Comparison of ENCODE assay signal across 16 mouse cellular contexts in genomic region chr2:33979276-33979675, GRCm38 (mm10).
A peak's percentile ranks its signal among the peaks of the same experiment; 100 is the strongest.
DNase-seq lines count a peak whose midpoint lies in the region; ATAC-seq and TF ChIP-seq lines count a peak whose summit lies in the region.
"Had no signal": no experiment of that assay in that cellular context is flagged by ENCODE, and none has a peak within 500 bp of the region (broad histone marks: within the 10 kb centered on the region; RNA-seq: fewer than 3 reads in every experiment).

No protein-coding gene starts in this region.

- no peaks in the 10 kb centered on the region for H3K4me1 ChIP-seq in intestine, postnatal 0 days (replicated peaks; ENCODE audit: control insufficient read depth, insufficient read depth, low read length)
- H3K4me1 ChIP-seq in intestine, embryonic 15.5 days (replicated peaks) = no peaks in the 10 kb centered on the region
- no peaks in the 10 kb centered on the region for H3K4me1 ChIP-seq in lung, postnatal 0 days (ENCODE audit: insufficient read depth, low read depth, low read length)
- no peaks in the 10 kb centered on the region for H3K4me1 ChIP-seq in ES-Bruce4 (ENCODE audit: control insufficient read depth, insufficient read depth, low read length)
- no peaks in the 10 kb centered on the region for H3K4me1 ChIP-seq in cortical plate, adult 2 months (ENCODE audit: control insufficient read depth, insufficient read depth, low read length)
- H3K4me1 ChIP-seq: heart, embryonic 13.5 days had no signal

- DNase-seq in lung, postnatal 0 days (ENCODE audit: low spot score) = no peak
- no peak for DNase-seq in lung, adult 18-20 months
- DNase-seq: adrenal gland, postnatal 25 days; gastrocnemius, postnatal 10 days; kidney, adult 8-10 months; midbrain, embryonic 14.5 days had no signal

- H3K9me3 ChIP-seq in intestine, postnatal 0 days (ENCODE audit: control insufficient read depth) = no peaks in the 10 kb centered on the region
- H3K9me3 ChIP-seq in intestine, embryonic 15.5 days = no peaks in the 10 kb centered on the region
- H3K9me3 ChIP-seq in lung, postnatal 0 days (ENCODE audit: low read length) = no peaks in the 10 kb centered on the region
- no peaks in the 10 kb centered on the region for H3K9me3 ChIP-seq in ES-Bruce4 (replicated peaks; ENCODE audit: control insufficient read depth, insufficient read depth, low read length, poor library complexity, severe bottlenecking)
- H3K9me3 ChIP-seq: heart, embryonic 13.5 days; hindbrain, embryonic 12.5 days; neural tube, embryonic 12.5 days had no signal

- TF ChIP-seq POLR2A in ES-Bruce4 (IDR thresholded peaks at IDR 0.05; ENCODE audit: insufficient read depth, low read length) = no peak
- TF ChIP-seq POLR2A in cortical plate, adult 2 months (IDR thresholded peaks at IDR 0.05; ENCODE audit: extremely low read depth, insufficient read depth, low read length) = no peak

- TF ChIP-seq CTCF in intestine, postnatal 0 days (IDR thresholded peaks at IDR 0.05; ENCODE audit: low read depth) = peak; percentile 35
- peak; percentile 35; the same call in 1 of the 2 replicates for TF ChIP-seq CTCF in lung, postnatal 0 days (IDR thresholded peaks at IDR 0.05)
- peak; percentile 60 for TF ChIP-seq CTCF in ES-Bruce4 (IDR thresholded peaks at IDR 0.05; ENCODE audit: low read depth, low read length)
- TF ChIP-seq CTCF in cortical plate, adult 2 months (IDR thresholded peaks at IDR 0.05; ENCODE audit: extremely low read depth, insufficient read depth, low read length) = 0 out of 2 replicates have a peak, but pooled peaks have one; percentile 13

- H3K27me3 ChIP-seq in intestine, postnatal 0 days (replicated peaks; ENCODE audit: control insufficient read depth, insufficient read depth, low read length) = no peaks in the 10 kb centered on the region
- no peaks in the 10 kb centered on the region for H3K27me3 ChIP-seq in intestine, embryonic 15.5 days (replicated peaks)
- no peaks in the 10 kb centered on the region for H3K27me3 ChIP-seq in lung, postnatal 0 days (replicated peaks; ENCODE audit: insufficient read depth, low read length)
- no peaks in the 10 kb centered on the region for H3K27me3 ChIP-seq in ES-Bruce4 (ENCODE audit: control insufficient read depth, insufficient read depth, low read length, poor library complexity, severe bottlenecking)
- H3K27me3 ChIP-seq: hindbrain, embryonic 12.5 days; neural tube, embryonic 12.5 days had no signal

- H3K36me3 ChIP-seq in intestine, postnatal 0 days (ENCODE audit: control insufficient read depth, insufficient read depth) = no peaks in the 10 kb centered on the region
- no peaks in the 10 kb centered on the region for H3K36me3 ChIP-seq in intestine, embryonic 15.5 days
- no peaks in the 10 kb centered on the region for H3K36me3 ChIP-seq in lung, postnatal 0 days (ENCODE audit: insufficient read depth, low read length)
- no peaks in the 10 kb centered on the region for H3K36me3 ChIP-seq in ES-Bruce4 (ENCODE audit: control insufficient read depth, insufficient read depth, low read length, poor library complexity, severe bottlenecking)
- H3K36me3 ChIP-seq: heart, embryonic 13.5 days; hindbrain, embryonic 12.5 days; neural tube, embryonic 12.5 days had no signal

- no peak for TF ChIP-seq EP300 in lung, postnatal 0 days (IDR thresholded peaks at IDR 0.05)
- no peak for TF ChIP-seq EP300 in ES-Bruce4 (IDR thresholded peaks at IDR 0.05; ENCODE audit: insufficient read depth, low read depth, low read length)

- H3K4me2 ChIP-seq in intestine, postnatal 0 days (replicated peaks; ENCODE audit: low read depth) = no peak overlapping the region
- no peak overlapping the region for H3K4me2 ChIP-seq in intestine, embryonic 15.5 days (replicated peaks)
- no peak overlapping the region for H3K4me2 ChIP-seq in lung, postnatal 0 days (replicated peaks; ENCODE audit: low read depth, low read length)
- H3K4me2 ChIP-seq: heart, embryonic 13.5 days; hindbrain, embryonic 12.5 days; neural tube, embryonic 12.5 days had no signal

- no peak overlapping the region for H3K9ac ChIP-seq in intestine, postnatal 0 days (ENCODE audit: low read depth, low read length)
- H3K9ac ChIP-seq in intestine, embryonic 15.5 days = no peak overlapping the region
- no peak overlapping the region for H3K9ac ChIP-seq in lung, postnatal 0 days (replicated peaks; ENCODE audit: low read depth)
- no peak overlapping the region for H3K9ac ChIP-seq in ES-Bruce4 (ENCODE audit: low read depth, poor library complexity, severe bottlenecking)
- H3K9ac ChIP-seq: heart, embryonic 13.5 days; hindbrain, embryonic 12.5 days; neural tube, embryonic 12.5 days had no signal

- no peak overlapping the region for H3K4me3 ChIP-seq in intestine, postnatal 0 days (ENCODE audit: low read depth, low read length)
- H3K4me3 ChIP-seq in intestine, embryonic 15.5 days (replicated peaks) = no peak overlapping the region
- no peak overlapping the region for H3K4me3 ChIP-seq in lung, postnatal 0 days (ENCODE audit: low read depth, low read length)
- no peak overlapping the region for H3K4me3 ChIP-seq in ES-Bruce4 (ENCODE audit: low read depth, low read length)
- no peak overlapping the region for H3K4me3 ChIP-seq in cortical plate, adult 2 months (ENCODE audit: insufficient read depth, low read length)
- H3K4me3 ChIP-seq: heart, embryonic 13.5 days; hindbrain, embryonic 12.5 days; neural tube, embryonic 12.5 days had no signal

- no peak for ATAC-seq in intestine, postnatal 0 days
- ATAC-seq in intestine, embryonic 15.5 days = no peak
- no peak for ATAC-seq in lung, postnatal 0 days
- ATAC-seq in erythroid progenitor cell, adult 5-6 weeks (replicated peaks; ENCODE audit: low FRiP score, poor library complexity, severe bottlenecking) = no peak
- ATAC-seq: forebrain, embryonic 14.5 days had no signal

- no peak overlapping the region for H3K27ac ChIP-seq in intestine, postnatal 0 days (ENCODE audit: low read depth, low read length)
- no peak overlapping the region for H3K27ac ChIP-seq in intestine, embryonic 15.5 days
- no peak overlapping the region for H3K27ac ChIP-seq in lung, postnatal 0 days (ENCODE audit: low read length)
- H3K27ac ChIP-seq in ES-Bruce4 (ENCODE audit: insufficient read depth, low read length) = no peak overlapping the region
- no peak overlapping the region for H3K27ac ChIP-seq in cortical plate, adult 2 months (ENCODE audit: insufficient read depth, low read length)
- H3K27ac ChIP-seq: heart, embryonic 13.5 days; macrophage; neural tube, embryonic 12.5 days had no signal
